Mouse (Mus musculus): ENCODE measurements around the gene Ivns1abp.

- TF ChIP-seq GATA1 (IDR thresholded peaks at IDR 0.05; ENCODE audit: borderline replicate concordance, low read length) (no peak), CTCF (IDR thresholded peaks at IDR 0.05; ENCODE audit: low read depth, low read length) (no peak)
Observed at GRCm38 (mm10) chr1:151371543-151371942, 27.3 kb downstream of the Ivns1abp start.

Data from G1E (cell line).